Comparison of ENCODE assay signal across 8 mouse cellular contexts in genomic region chr7:132808051-132808796, GRCm38 (mm10). TPM values are rescaled to one million over a fixed set of nuclear protein-coding genes. Genes with fewer than 3 reads are reported as not detected.
DNase-seq lines count a peak whose midpoint lies in the region; ATAC-seq and TF ChIP-seq lines count a peak whose summit lies in the region.

No protein-coding gene starts in this region.

- TF ChIP-seq POLR2A in ES-Bruce4 (IDR thresholded peaks at IDR 0.05; ENCODE audit: insufficient read depth, low read length): no peak

- TF ChIP-seq CTCF in ES-Bruce4 (IDR thresholded peaks at IDR 0.05; ENCODE audit: low read depth, low read length): no peak
- TF ChIP-seq CTCF in intestine, postnatal 0 days (IDR thresholded peaks at IDR 0.05; ENCODE audit: low read depth): no peak

- no peak overlapping the region for H3K9ac ChIP-seq in heart, embryonic 11.5 days (ENCODE audit: low read depth, low read length)
- H3K9ac ChIP-seq in ES-Bruce4 (ENCODE audit: low read depth, poor library complexity, severe bottlenecking): no peak overlapping the region
- 0 out of 2 replicates have a peak overlapping the region, but pooled peaks have one; percentile 36 for H3K9ac ChIP-seq in embryonic facial prominence, embryonic 13.5 days
- no peak overlapping the region for H3K9ac ChIP-seq in intestine, postnatal 0 days (ENCODE audit: low read depth, low read length)
- H3K9ac ChIP-seq in neural tube, embryonic 13.5 days: peak overlapping the region; percentile 47

- no peak overlapping the region; the same call in 1 of the 2 replicates for H3K4me2 ChIP-seq in heart, embryonic 11.5 days
- H3K4me2 ChIP-seq in embryonic facial prominence, embryonic 13.5 days: peak overlapping the region; percentile 82
- no peak overlapping the region for H3K4me2 ChIP-seq in intestine, postnatal 0 days (replicated peaks; ENCODE audit: low read depth)
- H3K4me2 ChIP-seq in neural tube, embryonic 13.5 days: peak overlapping the region; percentile 81; the same call in 1 of the 2 replicates

- 46% methylated on average over 7 of the region's 7 CpGs for WGBS in heart, embryonic 11.5 days (ENCODE audit: insufficient replicate concordance)
- 21% methylated on average over 7 of the region's 7 CpGs for WGBS in embryonic facial prominence, embryonic 13.5 days
- WGBS in intestine, postnatal 0 days: 51% methylated on average over 7 of the region's 7 CpGs
- WGBS in neural tube, embryonic 13.5 days: 38% methylated on average over 7 of the region's 7 CpGs

- no peaks in the 10 kb centered on the region for H3K27me3 ChIP-seq in heart, embryonic 11.5 days (ENCODE audit: control insufficient read depth, insufficient read depth, low read length)
- no peaks in the 10 kb centered on the region for H3K27me3 ChIP-seq in ES-Bruce4 (ENCODE audit: control insufficient read depth, insufficient read depth, low read length, poor library complexity, severe bottlenecking)
- no peaks in the 10 kb centered on the region for H3K27me3 ChIP-seq in embryonic facial prominence, embryonic 13.5 days
- H3K27me3 ChIP-seq in intestine, postnatal 0 days (replicated peaks; ENCODE audit: control insufficient read depth, insufficient read depth, low read length): no peaks in the 10 kb centered on the region
- no peaks in the 10 kb centered on the region for H3K27me3 ChIP-seq in neural tube, embryonic 13.5 days

- H3K27ac ChIP-seq in heart, embryonic 11.5 days (ENCODE audit: low read depth, low read length): peak overlapping the region; percentile 76
- 0 out of 2 replicates have a peak overlapping the region, but pooled peaks have one; percentile 9 for H3K27ac ChIP-seq in ES-Bruce4 (ENCODE audit: insufficient read depth, low read length)
- H3K27ac ChIP-seq in embryonic facial prominence, embryonic 13.5 days: peak overlapping the region; percentile 92
- H3K27ac ChIP-seq in intestine, postnatal 0 days (ENCODE audit: low read depth, low read length): peak overlapping the region; percentile 64
- peak overlapping the region; percentile 79 for H3K27ac ChIP-seq in neural tube, embryonic 13.5 days (replicated peaks)

- no peak for TF ChIP-seq EP300 in ES-Bruce4 (IDR thresholded peaks at IDR 0.05; ENCODE audit: insufficient read depth, low read depth, low read length)

- H3K9me3 ChIP-seq in heart, embryonic 11.5 days (replicated peaks; ENCODE audit: control insufficient read depth, low read length): no peaks in the 10 kb centered on the region
- H3K9me3 ChIP-seq in ES-Bruce4 (replicated peaks; ENCODE audit: control insufficient read depth, insufficient read depth, low read length, poor library complexity, severe bottlenecking): no peaks in the 10 kb centered on the region
- no peaks in the 10 kb centered on the region for H3K9me3 ChIP-seq in embryonic facial prominence, embryonic 13.5 days
- H3K9me3 ChIP-seq in intestine, postnatal 0 days (ENCODE audit: control insufficient read depth): no peaks in the 10 kb centered on the region
- H3K9me3 ChIP-seq in neural tube, embryonic 13.5 days: no peaks in the 10 kb centered on the region

- H3K4me1 ChIP-seq in heart, embryonic 11.5 days (ENCODE audit: control insufficient read depth, insufficient read depth, low read length): peaks cover 61% of the 10 kb centered on the region
- peaks cover 9% of the 10 kb centered on the region for H3K4me1 ChIP-seq in ES-Bruce4 (ENCODE audit: control insufficient read depth, insufficient read depth, low read length)
- peaks cover 74% of the 10 kb centered on the region for H3K4me1 ChIP-seq in embryonic facial prominence, embryonic 13.5 days
- H3K4me1 ChIP-seq in intestine, postnatal 0 days (replicated peaks; ENCODE audit: control insufficient read depth, insufficient read depth, low read length): peaks cover 43% of the 10 kb centered on the region
- H3K4me1 ChIP-seq in neural tube, embryonic 13.5 days (replicated peaks): peaks cover 88% of the 10 kb centered on the region

- intact Hi-C loops in heart, postnatal 14 days (cut with DNase I): loop anchor here (5.0 kb wide), 1 partner anchor 41 kb away; no protein-coding TSS in a partner anchor

- no peak overlapping the region for H3K4me3 ChIP-seq in heart, embryonic 11.5 days (ENCODE audit: low read depth, low read length)
- no peak overlapping the region for H3K4me3 ChIP-seq in ES-Bruce4 (ENCODE audit: low read depth, low read length)
- H3K4me3 ChIP-seq in embryonic facial prominence, embryonic 13.5 days: no peak overlapping the region
- no peak overlapping the region for H3K4me3 ChIP-seq in intestine, postnatal 0 days (ENCODE audit: low read depth, low read length)
- H3K4me3 ChIP-seq in neural tube, embryonic 13.5 days: no peak overlapping the region

- H3K36me3 ChIP-seq in heart, embryonic 11.5 days (ENCODE audit: control insufficient read depth, insufficient read depth, low read length): no peaks in the 10 kb centered on the region
- no peaks in the 10 kb centered on the region for H3K36me3 ChIP-seq in ES-Bruce4 (ENCODE audit: control insufficient read depth, insufficient read depth, low read length, poor library complexity, severe bottlenecking)
- no peaks in the 10 kb centered on the region for H3K36me3 ChIP-seq in embryonic facial prominence, embryonic 13.5 days
- H3K36me3 ChIP-seq in intestine, postnatal 0 days (ENCODE audit: control insufficient read depth, insufficient read depth): peaks cover 9% of the 10 kb centered on the region; the same call in 1 of the 2 replicates
- no peaks in the 10 kb centered on the region for H3K36me3 ChIP-seq in neural tube, embryonic 13.5 days

- no peak for ATAC-seq in heart, embryonic 11.5 days (replicated peaks; ENCODE audit: insufficient number of reproducible peaks, low FRiP score, low TSS enrichment)
- 0 out of 2 replicates have a peak, but pooled peaks have one; percentile 39 for ATAC-seq in embryonic facial prominence, embryonic 13.5 days (ENCODE audit: insufficient number of reproducible peaks, insufficient read depth, low FRiP score, low TSS enrichment, low read depth)
- ATAC-seq in intestine, postnatal 0 days: no peak
- ATAC-seq in neural tube, embryonic 13.5 days (ENCODE audit: low read depth): no peak

- no peak for DNase-seq in heart, postnatal 14 days
- no peak for DNase-seq in testis, postnatal 10 days (ENCODE audit: low spot score)
- DNase-seq in frontal cortex, adult 2 months (ENCODE audit: extremely low spot score in 1 of 2, low spot score in 1 of 2): no peak

RNA-seq across cellular contexts. Expression of gene Fam53b, which starts 5.5 kb away (rescaled TPM):
- polyA plus RNA-seq in heart, embryonic 11.5 days (2014; fragmentation: Nextera tagmentation; extraction: Ambion mirVana): 11.9 and 14.5 TPM in 2 replicates
- total RNA-seq in heart, postnatal 14 days (2021): 10 to 100 TPM; 29.2 to 34.1 TPM
- 10.0 and 10.4 TPM in 2 replicates for polyA plus RNA-seq in ES-Bruce4 (2011; ENCODE audit: insufficient read depth, insufficient read length, low read depth, missing spikeins)
- 23.0 and 25.7 TPM in 2 replicates for polyA plus RNA-seq in embryonic facial prominence, embryonic 13.5 days (2015; fragmentation: Nextera tagmentation; extraction: Ambion mirVana)
- 13.5 and 17.3 TPM in 2 replicates for polyA plus RNA-seq in intestine, postnatal 0 days (2015; fragmentation: Nextera tagmentation; extraction: Ambion mirVana)
- 13.9 and 16.0 TPM in 2 replicates for polyA plus RNA-seq in neural tube, embryonic 13.5 days (2015; fragmentation: Nextera tagmentation; extraction: Ambion mirVana)
- 14.7 and 18.2 TPM in 2 replicates for polyA plus RNA-seq in frontal cortex, adult 2 months (2012; rRNA removed)

RNA-seq across cellular contexts. Expression of gene Eef1akmt2, which starts 44.2 kb away (rescaled TPM):
- 43.7 and 44.4 TPM in 2 replicates for polyA plus RNA-seq in heart, embryonic 11.5 days (2014; fragmentation: Nextera tagmentation; extraction: Ambion mirVana)
- 10 to 100 TPM in 1 of 2 experiments, 1 to 10 TPM in 1; 9.5 to 10.9 TPM for total RNA-seq in heart, postnatal 14 days (2021)
- polyA plus RNA-seq in ES-Bruce4 (2011; ENCODE audit: insufficient read depth, insufficient read length, low read depth, missing spikeins): 39.4 and 43.0 TPM in 2 replicates
- 80.0 and 80.1 TPM in 2 replicates for polyA plus RNA-seq in embryonic facial prominence, embryonic 13.5 days (2015; fragmentation: Nextera tagmentation; extraction: Ambion mirVana)
- 34.3 and 37.8 TPM in 2 replicates for polyA plus RNA-seq in intestine, postnatal 0 days (2015; fragmentation: Nextera tagmentation; extraction: Ambion mirVana)
- polyA plus RNA-seq in neural tube, embryonic 13.5 days (2015; fragmentation: Nextera tagmentation; extraction: Ambion mirVana): 81.4 and 87.9 TPM in 2 replicates
- polyA plus RNA-seq in frontal cortex, adult 2 months (2012; rRNA removed): 45.1 and 49.4 TPM in 2 replicates

RNA-seq across cellular contexts. Expression of gene Abraxas2, which starts 50.8 kb away (rescaled TPM):
- 31.5 and 35.2 TPM in 2 replicates for polyA plus RNA-seq in heart, embryonic 11.5 days (2014; fragmentation: Nextera tagmentation; extraction: Ambion mirVana)
- total RNA-seq in heart, postnatal 14 days (2021): 10 to 100 TPM; 19.2 to 20.8 TPM
- polyA plus RNA-seq in ES-Bruce4 (2011; ENCODE audit: insufficient read depth, insufficient read length, low read depth, missing spikeins): 43.4 and 44.7 TPM in 2 replicates
- polyA plus RNA-seq in embryonic facial prominence, embryonic 13.5 days (2015; fragmentation: Nextera tagmentation; extraction: Ambion mirVana): 46.0 and 48.8 TPM in 2 replicates
- polyA plus RNA-seq in intestine, postnatal 0 days (2015; fragmentation: Nextera tagmentation; extraction: Ambion mirVana): 26.0 and 27.1 TPM in 2 replicates
- polyA plus RNA-seq in neural tube, embryonic 13.5 days (2015; fragmentation: Nextera tagmentation; extraction: Ambion mirVana): 35.1 and 44.2 TPM in 2 replicates
- polyA plus RNA-seq in frontal cortex, adult 2 months (2012; rRNA removed): 22.9 and 24.2 TPM in 2 replicates

Comparison
In these comparisons a context has a peak if more than half of its experiments do, and no peak if none do; other contexts are left out.
1. H3K27ac ChIP-seq: peak in every context shown above with its lines; median percentile 92 in embryonic facial prominence, embryonic 13.5 days; 79 in neural tube, embryonic 13.5 days; 76 in heart, embryonic 11.5 days; 64 in intestine, postnatal 0 days; 9 in ES-Bruce4.
2. H3K4me2 ChIP-seq: peak in embryonic facial prominence, embryonic 13.5 days (single experiment) and neural tube, embryonic 13.5 days (single experiment); none in heart, embryonic 11.5 days (single experiment) and intestine, postnatal 0 days (single experiment).
3. H3K9ac ChIP-seq: peak in embryonic facial prominence, embryonic 13.5 days (single experiment) and neural tube, embryonic 13.5 days (single experiment); none in heart, embryonic 11.5 days (single experiment), ES-Bruce4 (single experiment) and intestine, postnatal 0 days (single experiment).